Mouse (Mus musculus) limb, embryonic 10.5 days (tissue): ENCODE measurements around the gene Crat. TPM values are rescaled to one million over a fixed set of nuclear protein-coding genes. Genes with fewer than 3 reads are reported as not detected.

Source experiments
- DNase-seq: peaks from one replicate; pipeline ENCODE4 v3.0.0-alpha.2; 2017; ENCODE audit warnings: low spot score
- H3K27ac ChIP-seq: fragments of 300-500 bp; sonication (generic); 2 replicates; pipeline ENCODE4 v1.5.1; 2016; ENCODE audit warnings: mild to moderate bottlenecking
- H3K27me3 ChIP-seq: fragments of 300-500 bp; sonication (generic); 2 replicates; pipeline ENCODE4 v1.6.1; 2016; ENCODE audit warnings: low read depth, mild to moderate bottlenecking; ENCODE audit not compliant: poor library complexity, severe bottlenecking
- H3K36me3 ChIP-seq: fragments of 300-500 bp; sonication (generic); 2 replicates; pipeline ENCODE4 v1.6.1; 2016; ENCODE audit warnings: mild to moderate bottlenecking, moderate library complexity
- H3K4me1 ChIP-seq: fragments of 300-500 bp; sonication (generic); 2 replicates; pipeline ENCODE4 v1.6.1; 2016
- H3K4me3 ChIP-seq: fragments of 300-500 bp; sonication (generic); 2 replicates; pipeline ENCODE4 v1.5.1; 2016; ENCODE audit warnings: mild to moderate bottlenecking, moderate library complexity
- H3K9me3 ChIP-seq: fragments of 300-500 bp; sonication (generic); replicated peaks from 2 replicates; pipeline ENCODE4 v1.6.1; 2016; ENCODE audit warnings: mild to moderate bottlenecking
- WGBS: fragments of 180-500 bp; shearing (Covaris S2); methylation state at CpG from one replicate; pipeline ENCODE4 v1.1.7; 2016; 5-methylcytosine and 5-hydroxymethylcytosine counted together
- polyA plus RNA-seq: library from polyadenylated mRNA; unstranded; fragments of >200 nt; fragmentation: Nextera tagmentation; extraction: Ambion mirVana; gene quantifications from 2 replicates; pipeline ENCODE4 v1.2.1, GENCODE M21; 2016

The Crat gene
- polyA plus RNA-seq, 1 experiment from 2014 or later = 22.9 TPM

DNA sequence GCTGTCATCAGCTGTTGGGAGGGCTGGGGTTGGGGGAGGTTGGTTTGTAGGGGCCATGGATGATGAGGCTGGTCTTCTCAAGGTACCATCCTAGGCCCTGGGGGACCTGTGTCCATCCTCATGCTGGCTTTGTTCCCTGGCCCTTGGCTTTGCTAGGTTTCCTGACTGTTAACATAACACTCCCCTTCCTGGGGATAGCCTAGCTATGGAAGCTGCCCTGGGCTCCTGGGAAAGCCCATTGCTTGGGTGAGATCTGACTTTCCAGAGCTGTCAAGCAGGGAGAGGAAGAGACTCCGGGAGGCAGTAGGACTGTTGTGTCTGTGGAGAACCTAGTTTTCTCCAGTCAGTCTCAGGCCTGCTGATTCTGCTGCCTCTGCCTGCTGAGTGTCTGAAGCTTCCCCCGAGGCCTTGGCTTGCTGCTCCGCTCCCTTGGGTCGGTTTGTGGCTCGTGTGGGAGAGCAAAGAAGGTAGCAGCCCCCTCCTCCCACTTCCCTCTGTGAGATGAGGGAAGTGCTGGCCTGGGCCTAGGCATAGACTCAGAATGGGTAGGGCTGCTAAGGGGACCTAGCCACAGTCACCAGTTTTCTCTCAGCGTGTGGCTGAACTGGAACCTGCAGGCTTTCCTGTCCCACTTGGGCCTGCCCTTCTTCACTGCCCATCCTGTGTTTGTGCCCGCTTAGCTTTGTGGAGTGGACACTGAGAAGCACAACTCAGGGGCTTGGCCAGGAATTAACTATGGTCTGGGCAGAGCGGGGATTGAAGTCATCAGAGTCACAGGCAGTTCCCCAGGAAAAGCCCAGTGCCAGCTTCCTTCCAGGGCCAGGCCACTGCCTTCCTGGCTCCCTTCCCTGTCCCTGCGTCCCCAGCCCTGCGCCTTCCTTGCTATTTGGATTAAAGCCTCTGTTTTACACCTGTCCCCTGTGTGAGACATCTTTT, 31.5 kb upstream of the Crat start:
- Histone ChIP-seq H3K9me3 (peaks cover 8% of the 10 kb centered on the region), H3K27ac (peak overlapping the region; percentile 98), H3K4me1 (peaks cover 57% of the 10 kb centered on the region), H3K4me3 (no peak overlapping the region), H3K27me3 (no peaks in the 10 kb centered on the region), H3K36me3 (peaks cover 79% of the 10 kb centered on the region)
- 88% methylated on average over 10 of the region's 10 CpGs for WGBS
- DNase-seq = no peak

DNA sequence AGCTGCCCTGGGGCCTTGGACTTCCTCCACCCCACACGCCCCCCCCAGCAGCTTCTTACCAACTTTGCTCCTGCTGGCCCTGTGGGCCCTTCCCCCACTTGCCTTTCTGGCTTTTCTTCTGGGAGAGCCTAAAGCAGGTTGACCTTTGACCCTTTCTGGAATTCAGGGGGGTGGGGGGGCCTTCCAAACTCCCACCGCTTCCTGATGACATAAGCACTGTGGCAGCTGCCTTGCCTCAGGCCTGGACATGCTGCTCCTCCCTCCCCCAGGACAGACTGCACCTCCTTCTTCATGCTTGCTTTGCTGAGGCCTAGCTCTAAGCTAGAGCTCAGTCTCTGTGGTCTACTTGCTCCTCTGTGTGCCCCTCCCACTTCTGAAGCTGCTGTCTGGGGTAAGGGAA, 29.7 kb upstream of the Crat start:
- H3K4me3 ChIP-seq = peak overlapping the region; percentile 22; the same call in 1 of the 2 replicates
- peaks cover 79% of the 10 kb centered on the region for H3K36me3 ChIP-seq
- no peaks in the 10 kb centered on the region for H3K27me3 ChIP-seq
- DNase-seq = peak; percentile 68
- WGBS = 22% methylated on average over 2 of the region's 2 CpGs
- H3K27ac ChIP-seq = peak overlapping the region; percentile 98
- H3K9me3 ChIP-seq = peaks cover 6% of the 10 kb centered on the region
- peaks cover 75% of the 10 kb centered on the region for H3K4me1 ChIP-seq

DNA sequence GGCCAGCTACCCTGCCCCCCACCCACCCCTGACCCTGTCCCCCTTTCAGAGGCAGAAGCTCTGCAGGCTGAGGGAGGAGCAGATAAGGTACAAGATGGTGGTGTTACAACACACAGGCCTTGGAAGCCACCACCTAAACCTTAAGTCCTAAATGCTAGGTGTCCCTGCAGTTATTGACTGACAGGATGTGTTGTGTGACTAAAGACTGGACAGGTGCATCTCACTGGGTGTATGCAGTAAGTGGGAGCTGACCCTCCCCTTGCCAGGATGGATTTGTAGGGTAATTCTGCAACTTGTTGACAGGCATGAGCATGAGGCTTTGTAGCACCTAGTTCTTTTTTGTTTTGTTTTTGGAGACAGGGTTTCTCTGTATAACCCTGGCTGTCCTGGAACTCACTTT, 28.8 kb upstream of the Crat start:
- no peaks in the 10 kb centered on the region for H3K27me3 ChIP-seq
- H3K4me3 ChIP-seq = no peak overlapping the region
- DNase-seq = no peak
- no peaks in the 10 kb centered on the region for H3K9me3 ChIP-seq
- peaks cover 79% of the 10 kb centered on the region for H3K36me3 ChIP-seq
- peak overlapping the region; percentile 98 for H3K27ac ChIP-seq
- peaks cover 83% of the 10 kb centered on the region for H3K4me1 ChIP-seq

DNA sequence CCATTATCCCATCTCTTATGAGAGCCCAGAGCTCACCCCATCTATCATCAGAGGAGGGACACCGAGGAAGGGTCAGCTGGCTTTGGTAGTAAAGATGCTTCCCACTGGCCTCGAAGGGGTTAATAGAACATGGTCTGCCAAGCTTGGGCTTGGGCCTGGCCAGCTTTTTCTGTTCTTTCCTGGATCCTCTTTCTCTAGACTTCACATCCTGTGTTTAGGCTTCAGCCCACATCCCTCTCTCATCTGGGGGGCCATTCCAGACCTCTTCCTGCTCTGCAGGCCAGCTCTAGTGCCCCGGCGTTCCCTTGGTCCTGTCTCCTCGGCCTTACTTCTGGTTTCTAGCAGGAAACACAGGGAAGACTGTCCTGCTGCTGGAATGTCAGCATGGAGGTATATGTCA, 28.4 kb upstream of the Crat start:
- peaks cover 83% of the 10 kb centered on the region for H3K4me1 ChIP-seq
- no peaks in the 10 kb centered on the region for H3K9me3 ChIP-seq
- H3K36me3 ChIP-seq = peaks cover 79% of the 10 kb centered on the region
- H3K27ac ChIP-seq = peak overlapping the region; percentile 98
- WGBS = 83% methylated on average over 5 of the region's 5 CpGs
- H3K27me3 ChIP-seq = no peaks in the 10 kb centered on the region
- no peak for DNase-seq
- H3K4me3 ChIP-seq = peak overlapping the region; percentile 10; the same call in 1 of the 2 replicates

DNA sequence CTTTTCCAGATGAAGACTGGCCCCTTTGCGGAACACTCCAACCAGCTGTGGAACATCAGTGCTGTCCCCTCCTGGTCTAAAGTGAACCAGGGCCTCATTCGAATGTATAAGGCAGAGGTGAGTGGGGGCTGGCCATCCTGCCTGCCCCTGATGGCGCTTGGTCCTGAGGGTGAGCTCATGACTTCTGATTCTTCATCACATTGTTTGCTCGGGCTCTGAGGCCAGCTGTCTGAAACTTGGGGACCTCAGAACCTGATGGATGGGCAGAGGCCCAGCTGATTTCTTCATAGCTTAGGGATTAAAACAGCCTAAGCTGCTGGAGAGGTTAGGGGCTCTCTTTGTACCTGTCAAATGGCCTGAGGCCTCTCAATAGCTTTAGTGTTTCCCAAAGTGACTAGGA, 27.7 kb upstream of the Crat start:
- Histone ChIP-seq H3K27ac (peak overlapping the region; percentile 98), H3K36me3 (peaks cover 79% of the 10 kb centered on the region), H3K9me3 (no peaks in the 10 kb centered on the region), H3K27me3 (no peaks in the 10 kb centered on the region), H3K4me1 (peaks cover 80% of the 10 kb centered on the region), H3K4me3 (no peak overlapping the region)
- 81% methylated on average over 4 of the region's 4 CpGs for WGBS
- no peak for DNase-seq

DNA sequence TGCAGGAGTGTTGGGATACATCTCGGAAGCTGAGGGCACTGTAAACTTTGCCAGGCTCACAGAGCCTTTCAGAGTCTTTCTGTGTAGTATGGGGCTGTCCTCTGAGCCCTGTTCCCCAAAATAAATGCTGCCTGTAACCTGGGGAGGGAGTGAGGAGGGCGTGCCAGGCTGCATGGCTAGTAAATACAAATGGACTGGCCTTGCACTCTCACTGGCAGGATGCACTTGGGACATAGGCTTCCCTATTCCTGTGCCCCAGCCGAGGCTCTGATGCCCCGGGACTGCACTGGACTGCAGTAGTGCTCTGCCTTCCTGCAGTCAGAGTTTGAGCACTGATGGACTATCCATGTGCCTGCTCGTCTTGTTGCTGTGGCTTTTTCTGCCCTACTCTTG, 26.9 kb upstream of the Crat start:
- no peak for DNase-seq
- Histone ChIP-seq H3K4me1 (peaks cover 78% of the 10 kb centered on the region), H3K27ac (peak overlapping the region; percentile 98), H3K4me3 (peak overlapping the region; percentile 36), H3K36me3 (peaks cover 79% of the 10 kb centered on the region), H3K9me3 (no peaks in the 10 kb centered on the region), H3K27me3 (no peaks in the 10 kb centered on the region)
- WGBS = 73% methylated on average over 5 of the region's 5 CpGs

DNA sequence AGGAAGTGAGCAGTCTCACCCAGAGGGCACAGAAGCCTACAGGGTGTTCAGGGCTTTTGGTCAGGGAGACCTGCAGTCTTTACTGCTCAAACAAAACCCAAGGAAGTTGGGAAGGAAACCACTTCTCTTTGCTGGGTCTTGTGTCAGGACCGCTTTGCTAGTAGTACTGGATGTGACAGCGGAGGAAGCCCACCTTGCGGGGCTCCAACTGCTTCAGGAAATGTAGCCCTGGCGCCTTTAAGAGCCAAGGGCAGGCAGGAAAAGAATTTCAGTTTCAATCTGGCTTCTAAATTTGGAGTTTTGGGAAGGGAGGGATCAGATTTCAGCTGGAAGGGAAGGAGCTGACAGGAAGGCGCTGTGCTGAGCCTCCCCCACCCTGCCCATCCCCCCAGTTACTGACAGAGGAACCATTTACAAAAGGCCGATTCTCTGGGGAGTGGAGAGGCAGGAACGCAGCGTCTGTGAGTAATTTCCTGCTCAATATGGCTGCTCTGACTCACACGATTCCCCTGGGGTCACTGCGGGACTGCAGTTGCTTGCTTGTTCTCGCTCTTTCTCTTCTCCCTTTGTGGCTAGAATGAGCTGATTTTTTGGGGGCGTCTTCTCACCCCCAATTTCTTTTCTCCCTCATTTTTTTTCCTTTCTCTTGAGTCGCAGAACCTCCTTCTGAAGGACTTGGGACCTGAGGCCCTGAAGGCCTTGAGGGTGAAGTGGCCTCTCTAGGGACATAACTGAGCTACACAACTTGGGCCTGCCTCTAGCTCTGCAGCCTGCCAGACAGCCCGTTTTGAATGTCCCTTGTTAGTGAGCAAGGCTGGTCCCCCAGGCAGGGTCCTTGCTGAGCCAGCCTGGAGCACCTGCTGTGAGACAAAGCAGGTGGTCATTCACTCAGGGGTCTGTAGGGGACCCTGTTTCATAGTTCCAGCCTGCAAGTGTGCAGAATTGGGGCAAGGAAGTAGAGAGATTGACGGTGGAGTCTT, 26.2 kb upstream of the Crat start:
- H3K4me3 ChIP-seq = peak overlapping the region; percentile 36
- peaks cover 79% of the 10 kb centered on the region for H3K36me3 ChIP-seq
- DNase-seq = peak; percentile 91
- H3K27ac ChIP-seq = peak overlapping the region; percentile 98
- H3K27me3 ChIP-seq = no peaks in the 10 kb centered on the region
- WGBS = 6% methylated on average over 15 of the region's 15 CpGs
- peaks cover 71% of the 10 kb centered on the region for H3K4me1 ChIP-seq
- no peaks in the 10 kb centered on the region for H3K9me3 ChIP-seq

DNA sequence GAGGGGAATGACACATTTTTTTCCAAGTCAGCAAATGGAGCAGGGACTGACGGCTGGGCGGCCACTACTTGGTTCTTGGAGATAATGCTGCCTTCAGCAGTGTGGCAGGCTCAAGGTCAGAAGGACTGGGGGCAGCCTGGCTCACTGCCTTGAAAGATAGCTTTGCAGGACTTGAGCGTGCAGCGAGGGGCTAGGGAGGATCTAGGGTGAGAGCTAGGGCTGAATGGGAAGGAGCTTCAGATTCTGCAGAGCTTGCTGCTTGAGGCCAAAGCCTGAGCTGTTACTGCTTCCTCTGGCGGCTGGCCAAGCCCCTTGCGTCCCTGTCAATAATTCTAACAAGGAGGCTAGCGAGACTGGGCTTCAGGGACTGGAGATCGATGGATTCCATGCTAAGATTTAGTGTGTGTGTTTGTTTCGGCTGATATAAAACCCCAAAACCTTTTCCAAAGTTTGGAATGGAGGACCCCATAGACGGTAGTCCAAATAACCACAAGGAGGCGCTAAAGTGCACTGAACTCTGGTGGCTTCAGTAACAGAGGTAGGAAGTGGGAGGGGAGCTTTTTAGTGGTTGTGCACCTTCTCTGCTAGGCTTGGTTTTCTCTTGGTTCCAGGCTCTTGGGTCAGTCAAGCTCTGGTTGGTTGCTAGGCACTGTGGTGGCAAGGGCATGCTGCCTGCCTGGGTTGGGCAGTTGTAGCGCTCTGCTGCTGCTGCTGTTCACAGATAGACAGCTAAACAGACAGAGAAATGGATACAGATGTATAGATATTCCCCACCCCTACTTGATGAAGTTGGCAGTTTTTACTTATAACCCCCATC, 25.3 kb upstream of the Crat start:
- peak; percentile 75 for DNase-seq
- peak overlapping the region; percentile 36 for H3K4me3 ChIP-seq

DNA sequence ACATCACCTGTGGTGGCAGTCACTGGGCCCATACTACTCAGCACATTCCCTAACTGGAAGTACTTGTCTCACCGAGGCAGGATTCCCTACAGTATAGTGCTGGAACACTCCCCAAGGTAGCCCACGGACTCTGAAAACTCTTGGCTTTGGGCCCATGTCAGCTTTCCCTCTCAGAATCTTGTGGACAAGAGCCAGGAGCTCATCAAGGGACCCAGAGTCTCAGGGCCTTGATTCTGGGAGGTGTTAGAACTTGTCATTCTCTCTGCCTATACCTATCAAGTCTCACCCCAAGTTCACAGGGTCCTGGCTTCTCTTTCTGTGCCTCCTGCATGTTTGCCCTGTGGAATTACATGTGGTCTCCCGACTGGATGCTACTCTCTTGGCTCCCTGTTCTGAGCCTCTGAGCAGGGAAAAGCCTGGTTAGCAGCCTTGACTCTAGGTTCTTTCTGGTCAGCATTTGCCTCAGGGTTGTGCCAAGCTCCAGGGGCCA, 24.6 kb upstream of the Crat start:
- no peak for DNase-seq
- 0 out of 2 replicates have a peak overlapping the region, but pooled peaks have one; percentile 36 for H3K4me3 ChIP-seq
- WGBS = 79% methylated on average over 3 of the region's 3 CpGs

More for the DNA sequence above, 25.3 kb upstream of the Crat start:
- H3K27me3 ChIP-seq = no peaks in the 10 kb centered on the region
- H3K27ac ChIP-seq = peak overlapping the region; percentile 98
- 21% methylated on average over 12 of the region's 12 CpGs for WGBS
- H3K4me1 ChIP-seq = peaks cover 63% of the 10 kb centered on the region
- peaks cover 79% of the 10 kb centered on the region for H3K36me3 ChIP-seq
- H3K9me3 ChIP-seq = no peaks in the 10 kb centered on the region

DNA sequence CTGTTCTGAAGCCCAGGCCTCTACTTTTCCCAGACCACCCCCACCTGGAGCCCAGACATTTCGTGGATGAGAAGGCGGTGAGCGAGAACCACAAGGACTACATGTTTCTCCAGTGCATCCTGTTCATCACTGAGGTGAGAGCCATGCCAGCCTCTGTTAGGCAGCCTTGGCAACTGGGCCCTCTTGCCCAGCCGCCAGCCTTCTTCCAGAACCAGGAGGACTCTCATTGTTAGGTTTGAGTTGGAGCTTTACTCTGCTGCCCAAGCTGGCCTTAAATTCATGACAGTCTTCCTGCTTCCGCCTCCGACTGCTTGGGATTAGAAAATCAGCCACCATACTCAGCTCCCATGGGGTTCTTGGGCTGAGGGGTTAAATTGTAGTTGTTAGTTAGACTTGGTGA, 24.0 kb upstream of the Crat start:
- peak overlapping the region; percentile 98 for H3K27ac ChIP-seq
- no peak overlapping the region for H3K4me3 ChIP-seq
- peaks cover 79% of the 10 kb centered on the region for H3K36me3 ChIP-seq
- no peaks in the 10 kb centered on the region for H3K27me3 ChIP-seq
- peaks cover 50% of the 10 kb centered on the region for H3K4me1 ChIP-seq
- 94% methylated on average over 6 of the region's 6 CpGs for WGBS
- no peaks in the 10 kb centered on the region for H3K9me3 ChIP-seq
- no peak for DNase-seq

More for the DNA sequence above, 24.6 kb upstream of the Crat start:
- Histone ChIP-seq H3K9me3 (no peaks in the 10 kb centered on the region), H3K27ac (peak overlapping the region; percentile 98), H3K36me3 (peaks cover 78% of the 10 kb centered on the region), H3K4me1 (peaks cover 57% of the 10 kb centered on the region), H3K27me3 (no peaks in the 10 kb centered on the region)

DNA sequence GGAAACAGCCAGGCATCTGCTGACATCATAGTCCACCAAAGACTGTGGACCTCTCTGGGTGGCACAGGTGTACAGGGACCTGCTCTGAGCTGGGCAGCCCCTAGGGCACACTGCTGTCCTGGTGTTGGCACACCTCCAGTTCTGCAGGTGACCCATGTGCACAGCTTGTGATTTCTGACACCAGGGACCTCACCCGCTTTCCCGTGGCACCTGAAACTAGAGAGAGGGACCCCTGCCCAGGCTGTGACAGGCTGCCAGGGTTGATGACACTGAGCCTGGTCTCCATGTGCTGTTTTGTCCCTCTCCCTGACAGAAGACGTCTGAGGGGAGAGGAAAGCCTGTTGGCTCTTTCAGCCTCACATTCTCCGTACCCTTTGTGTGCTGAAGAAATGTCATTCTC, 22.2 kb upstream of the Crat start:
- H3K9me3 ChIP-seq = no peaks in the 10 kb centered on the region
- no peaks in the 10 kb centered on the region for H3K27me3 ChIP-seq
- H3K36me3 ChIP-seq = peaks cover 79% of the 10 kb centered on the region
- DNase-seq = no peak
- peaks cover 32% of the 10 kb centered on the region for H3K4me1 ChIP-seq
- WGBS = 90% methylated on average over 4 of the region's 4 CpGs
- 0 out of 2 replicates have a peak overlapping the region, but pooled peaks have one; percentile 42 for H3K27ac ChIP-seq
- H3K4me3 ChIP-seq = no peak overlapping the region

DNA sequence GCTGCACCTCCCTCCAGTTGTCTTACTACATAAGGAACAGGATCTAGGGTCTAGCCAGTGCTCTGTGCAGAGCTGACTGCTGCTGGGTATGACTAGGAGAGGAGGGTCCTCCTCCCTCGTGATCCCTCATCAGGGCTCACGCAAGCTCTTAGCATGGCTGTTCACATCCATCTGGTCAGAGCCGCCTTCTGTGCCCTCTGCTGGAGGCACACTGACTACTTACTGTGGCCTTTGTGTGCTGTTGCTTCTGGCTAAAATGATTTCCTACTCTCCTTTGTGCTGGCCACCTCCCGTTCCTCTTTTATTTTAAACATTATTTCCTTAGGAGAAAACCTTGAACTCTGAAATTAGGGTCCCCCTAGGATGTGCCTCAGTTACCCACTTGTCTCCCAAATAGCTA, 21.2 kb upstream of the Crat start:
- Histone ChIP-seq H3K4me1 (peaks cover 22% of the 10 kb centered on the region), H3K27me3 (no peaks in the 10 kb centered on the region), H3K27ac (no peak overlapping the region), H3K36me3 (peaks cover 88% of the 10 kb centered on the region), H3K4me3 (no peak overlapping the region), H3K9me3 (no peaks in the 10 kb centered on the region)
- 91% methylated on average over 4 of the region's 4 CpGs for WGBS
- no peak for DNase-seq
